Mouse (Mus musculus): ENCODE results near the gene Actl6a.

GRCm38 (mm10) chr3:32725951-32726350, 19.9 kb downstream of the Actl6a start:
- TF ChIP-seq CTCF (IDR thresholded peaks at IDR 0.05; ENCODE audit: low read depth) = no peak
- no peak for TF ChIP-seq EP300 (IDR thresholded peaks at IDR 0.05; ENCODE audit: low read depth)
